Mouse (Mus musculus) adrenal gland, adult (tissue): ENCODE data around the gene Casp8.
A peak's percentile ranks its signal among the peaks of the same experiment; 100 is the strongest.
"Not testable (repeated sequence)": the region's sequence is repeated elsewhere in the genome, so short reads cannot be mapped to it uniquely, and the experiment has no call there.

Experiments used
- DNase-seq, 2 experiments: peaks; one replicate each; pipeline ENCODE4 v3.0.0; 2022 to 2023; ENCODE audit warnings: low spot score in 1 of 2; ENCODE audit not compliant: inconsistent age in 2 of 2

The Casp8 gene

GRCm38 (mm10) chr1:58795291-58796058 lies at the start of gene Casp8:
Casp8 (plus strand) TSS chr1:58795374.
- peak; percentile 68 to 90 for DNase-seq

DNA sequence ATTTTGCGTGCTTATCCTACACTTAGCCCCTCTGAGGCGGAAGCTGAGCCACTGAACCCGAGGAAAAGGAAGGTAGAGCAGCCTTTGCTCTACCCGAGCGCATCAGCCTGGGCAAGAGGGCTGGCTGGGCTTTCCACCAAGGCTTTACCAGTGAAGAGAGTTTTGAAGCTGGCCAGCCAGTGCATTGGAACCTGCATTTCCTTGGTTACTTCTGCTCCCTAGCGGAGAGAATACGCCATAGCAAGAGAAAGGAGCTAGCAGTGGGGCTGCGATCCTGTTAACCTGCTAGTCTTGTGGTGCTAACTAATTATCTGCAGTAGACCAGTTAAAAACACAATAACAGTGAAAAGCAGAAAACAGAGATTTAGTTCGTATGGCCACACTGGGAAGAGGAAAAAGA lies 48.3 kb upstream of the Casp8 start:
- DNase-seq: peak; percentile 33 to 72

DNA sequence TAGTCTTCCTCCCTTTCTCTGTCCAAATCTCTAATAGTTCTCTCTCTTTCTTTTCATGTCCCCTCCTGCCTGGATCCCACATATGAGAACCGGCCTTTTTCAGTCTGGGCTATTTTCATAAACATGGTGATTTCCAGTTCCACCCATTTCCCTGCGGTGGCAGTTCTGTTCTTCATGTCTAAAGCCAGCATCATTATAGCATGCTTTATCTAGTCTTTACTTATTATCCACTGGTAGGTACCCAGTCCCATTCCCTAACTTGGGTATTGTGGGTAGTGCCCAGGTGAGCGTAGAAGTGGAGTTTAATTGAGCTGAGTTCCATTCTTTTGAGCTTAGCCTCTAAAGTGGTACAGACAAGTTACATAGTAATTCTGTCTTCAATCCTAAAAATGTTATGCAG lies 35.7 kb upstream of the Casp8 start:
- no peak for DNase-seq

GRCm38 (mm10) chr1:58760581-58760980 lies 34.6 kb upstream of the Casp8 start:
- no peak for DNase-seq

- DNase-seq: peak; percentile 43 to 76
These were observed 33.5 kb upstream of the Casp8 start for GRCm38 (mm10) chr1:58761391-58762275.

DNA sequence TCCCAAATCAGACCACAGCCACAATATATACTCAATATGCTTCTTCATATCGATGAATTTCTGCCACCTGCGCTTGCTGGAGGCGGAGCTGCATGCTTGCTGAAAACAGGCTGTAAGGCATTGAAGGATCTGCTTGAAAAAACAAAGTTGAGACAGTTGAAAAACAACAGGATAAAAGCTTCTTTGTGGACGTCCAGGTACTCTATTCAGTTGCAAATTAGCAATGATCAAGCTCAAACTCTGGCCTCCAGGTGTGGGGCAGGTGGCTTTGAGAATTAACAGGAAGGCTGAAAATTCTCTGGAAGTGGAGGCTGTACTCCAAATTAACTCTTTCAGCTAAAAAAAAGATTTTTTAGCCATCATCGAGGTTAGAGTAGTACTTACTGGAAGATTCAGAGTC lies 32.6 kb upstream of the Casp8 start:
- DNase-seq: peak in 1 of 2 experiments; percentile 19

GRCm38 (mm10) chr1:58766446-58766845 lies 28.7 kb upstream of the Casp8 start:
- DNase-seq: not testable (repeated sequence)

DNA sequence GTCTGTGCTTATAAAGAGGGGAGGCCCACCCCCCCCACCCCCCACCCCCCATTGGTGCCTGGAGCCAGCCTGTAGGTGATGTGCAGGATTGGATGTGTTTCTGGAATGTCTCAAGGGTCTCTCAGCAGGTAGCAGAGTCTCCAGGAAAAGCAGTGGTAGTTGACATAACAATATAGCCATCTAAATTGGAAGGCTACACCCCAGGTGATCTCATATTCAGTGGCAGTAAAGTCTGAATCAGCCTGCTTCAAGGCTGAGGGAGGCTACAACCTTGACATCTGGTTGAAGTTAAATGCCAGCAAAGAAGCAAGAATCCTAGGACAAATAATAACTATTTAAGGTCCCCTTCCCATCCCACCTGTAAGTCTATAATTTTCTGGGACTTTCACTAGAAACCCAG lies 26.0 kb upstream of the Casp8 start:
- DNase-seq: peak; percentile 51 to 72

DNA sequence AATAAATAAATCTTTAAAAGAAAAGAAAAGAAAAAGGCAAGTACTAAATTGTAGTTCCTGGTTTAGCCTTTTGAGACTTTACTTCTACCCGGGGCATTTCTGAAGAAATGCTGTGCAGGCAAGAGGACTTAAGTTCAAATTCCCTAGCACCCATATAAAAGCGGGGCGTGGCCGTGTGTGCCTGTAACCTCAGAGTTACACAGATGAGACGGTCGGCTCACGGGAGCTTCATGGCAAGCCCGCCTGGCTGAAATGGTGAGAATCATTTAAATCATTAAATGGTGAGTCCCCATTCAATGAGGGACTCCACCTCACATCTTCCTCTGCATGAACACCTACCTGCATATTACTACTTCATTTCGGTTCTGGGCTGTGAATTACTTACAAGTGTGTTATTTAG lies 25.5 kb upstream of the Casp8 start:
- no peak for DNase-seq

- DNase-seq: peak; percentile 44 to 89
These were observed 25.0 kb upstream of the Casp8 start for GRCm38 (mm10) chr1:58770111-58770720.

- DNase-seq: peak in 1 of 2 experiments; percentile 29
These were observed 23.1 kb upstream of the Casp8 start for GRCm38 (mm10) chr1:58772084-58772483.

DNA sequence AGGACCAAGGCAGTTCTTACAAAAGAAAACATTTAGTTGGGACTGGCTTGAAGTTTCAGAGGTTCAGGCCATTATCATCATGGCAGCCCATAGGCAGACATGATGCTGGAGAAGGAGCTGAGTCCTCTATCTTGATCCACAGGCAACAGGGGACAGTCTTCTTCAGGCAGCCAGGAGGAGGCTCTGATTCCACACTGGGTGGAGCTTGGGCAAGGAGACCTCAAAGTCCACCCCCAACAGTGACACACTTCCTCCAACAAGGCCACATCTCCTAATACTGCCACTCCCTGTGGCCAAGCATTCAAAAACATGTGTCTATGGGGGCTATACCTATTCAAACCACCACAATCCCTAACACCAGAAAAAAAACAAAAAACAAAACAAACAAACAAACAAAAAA lies 21.9 kb upstream of the Casp8 start:
- peak in 1 of 2 experiments; percentile 26 for DNase-seq

GRCm38 (mm10) chr1:58773905-58774304 lies 21.3 kb upstream of the Casp8 start:
- peak in 1 of 2 experiments; percentile 46 for DNase-seq

DNA sequence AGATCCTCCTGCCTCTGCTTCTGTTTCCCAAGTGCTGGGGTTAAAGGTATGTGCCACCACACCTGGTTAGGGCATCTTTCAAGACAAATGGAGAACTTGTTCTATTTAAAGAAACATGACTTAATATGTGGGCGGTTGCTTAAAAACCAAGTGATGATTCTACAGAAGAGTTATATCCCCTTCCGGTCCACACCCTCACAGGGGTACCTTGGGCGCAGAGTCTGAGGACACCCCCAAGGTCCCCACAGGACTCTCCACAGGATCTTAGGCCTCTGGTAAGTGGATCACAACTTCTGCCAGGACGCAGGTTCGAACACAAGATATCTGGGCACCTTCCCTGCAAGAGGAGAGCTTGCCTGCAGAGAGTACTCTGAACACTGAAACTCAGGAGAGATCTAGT lies 19.8 kb upstream of the Casp8 start:
- no peak for DNase-seq

GRCm38 (mm10) chr1:58777583-58777982 lies 17.6 kb upstream of the Casp8 start:
- peak in 1 of 2 experiments; percentile 25 for DNase-seq

DNA sequence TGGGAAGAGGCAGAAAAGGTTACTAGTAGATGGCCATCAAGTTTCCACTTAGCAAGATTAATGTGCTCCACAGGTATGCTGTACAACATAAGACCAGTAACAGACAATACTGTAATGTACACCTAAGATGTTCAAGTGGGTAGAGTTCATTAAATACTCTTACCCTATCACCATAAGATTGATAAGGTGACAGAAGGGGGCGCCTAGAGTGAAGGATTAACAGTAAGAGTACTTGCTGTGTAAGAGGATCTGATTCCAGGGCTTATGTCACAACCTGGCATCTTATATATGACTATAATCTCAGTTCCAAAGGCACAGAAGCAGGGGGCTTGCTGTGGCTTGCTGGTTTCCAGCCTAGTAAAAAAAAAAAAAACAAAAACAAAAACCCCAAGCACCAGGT lies 16.9 kb upstream of the Casp8 start:
- DNase-seq: no peak

GRCm38 (mm10) chr1:58786276-58786675 lies 8.9 kb upstream of the Casp8 start:
- no peak for DNase-seq

DNA sequence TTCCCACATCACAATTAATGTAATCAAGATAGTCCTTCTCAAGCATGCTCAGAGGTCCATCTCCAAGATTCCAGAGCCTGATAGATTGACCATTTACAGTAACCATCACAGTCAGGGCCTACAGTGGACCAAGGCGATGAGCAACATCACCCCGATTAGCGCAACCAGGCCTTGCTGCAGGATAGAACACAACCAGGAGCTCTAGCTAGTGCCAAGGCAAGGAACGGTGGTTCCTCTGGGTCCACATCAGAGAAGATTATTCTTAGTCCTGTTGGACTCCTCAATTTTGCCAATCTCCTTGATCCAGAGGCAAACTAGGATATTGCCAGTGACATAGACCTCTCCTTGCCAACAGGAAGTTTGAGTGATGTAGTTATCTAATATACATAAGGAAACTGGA lies 6.8 kb upstream of the Casp8 start:
- DNase-seq: no peak

DNA sequence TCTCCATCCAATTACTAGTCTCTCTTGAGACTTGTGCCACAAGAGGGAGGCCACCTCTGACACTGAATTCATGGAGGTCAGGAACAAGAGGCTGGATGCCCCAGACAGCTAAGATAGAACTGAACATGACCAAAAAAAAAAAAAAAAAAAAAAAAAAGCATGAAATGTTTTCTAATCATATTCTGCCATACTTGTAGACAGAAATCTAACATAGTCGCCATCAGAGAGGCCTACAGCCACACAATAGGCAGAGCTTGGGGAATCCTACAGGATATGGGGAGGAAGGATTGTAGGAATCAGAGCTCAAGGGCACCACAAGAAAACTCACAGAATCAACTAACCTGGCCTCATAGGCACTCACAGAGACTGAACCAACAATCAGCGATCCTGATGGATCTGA lies 469 bp upstream of the Casp8 start:
- no peak for DNase-seq

DNA sequence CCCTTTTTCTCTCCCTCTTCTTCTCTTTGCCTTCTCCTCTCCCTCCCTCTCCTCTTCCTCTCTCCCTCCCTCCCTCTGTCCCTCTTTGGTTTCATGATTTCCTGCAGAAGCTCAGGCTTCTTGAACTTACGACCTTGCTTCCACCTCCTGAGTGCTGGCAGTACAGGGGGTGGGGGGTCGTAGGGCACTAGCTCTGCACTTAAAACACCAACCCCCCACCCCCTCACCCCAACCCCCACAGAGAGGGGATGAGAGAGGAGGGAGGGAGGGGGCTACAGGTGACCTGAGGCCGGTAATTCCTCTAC lies 837 bp downstream of the Casp8 start:
- DNase-seq: no peak

DNA sequence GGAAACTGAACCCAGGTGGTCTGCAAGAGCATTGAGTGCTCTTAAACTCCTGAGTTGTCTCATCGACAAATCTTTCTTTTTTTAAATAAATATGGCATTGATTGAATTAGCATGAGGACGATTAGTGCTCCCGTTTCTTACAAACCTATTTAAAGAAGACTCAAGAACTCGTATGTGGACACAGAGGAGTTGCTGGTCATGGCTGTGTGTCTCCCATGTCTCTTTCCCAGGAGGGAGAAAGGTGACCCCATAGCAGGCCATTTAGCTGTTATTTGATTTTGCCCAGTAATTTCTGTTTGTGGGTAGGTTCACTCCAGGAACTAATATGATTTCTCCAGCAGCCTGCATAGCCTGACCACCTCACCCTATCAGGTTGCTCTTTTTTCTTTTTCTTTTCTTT lies 1.7 kb downstream of the Casp8 start:
- DNase-seq: peak in 1 of 2 experiments; percentile 27

DNA sequence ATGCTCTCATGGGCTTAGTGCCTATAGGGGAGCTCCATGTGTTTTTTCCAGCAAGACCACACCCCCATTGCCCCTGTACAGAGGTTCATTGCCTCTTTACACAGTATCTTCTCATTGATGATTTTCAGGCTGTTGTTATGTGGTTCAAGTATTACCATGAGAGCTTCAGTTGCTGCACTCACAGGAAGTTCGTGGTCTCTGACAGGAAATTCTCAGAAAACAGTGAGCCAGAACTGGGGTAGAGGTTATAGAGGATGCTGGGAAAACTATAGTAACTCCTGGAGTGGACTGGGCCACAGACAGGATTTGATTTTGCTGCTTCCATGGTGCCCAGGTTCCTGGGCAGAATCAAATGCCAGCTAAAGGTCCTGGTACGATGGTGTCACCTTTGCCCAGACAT lies 2.2 kb downstream of the Casp8 start:
- peak in 1 of 2 experiments; percentile 33 for DNase-seq
